Mouse (Mus musculus): ENCODE measurements around the gene Myg1.

Gene Myg1

DNA sequence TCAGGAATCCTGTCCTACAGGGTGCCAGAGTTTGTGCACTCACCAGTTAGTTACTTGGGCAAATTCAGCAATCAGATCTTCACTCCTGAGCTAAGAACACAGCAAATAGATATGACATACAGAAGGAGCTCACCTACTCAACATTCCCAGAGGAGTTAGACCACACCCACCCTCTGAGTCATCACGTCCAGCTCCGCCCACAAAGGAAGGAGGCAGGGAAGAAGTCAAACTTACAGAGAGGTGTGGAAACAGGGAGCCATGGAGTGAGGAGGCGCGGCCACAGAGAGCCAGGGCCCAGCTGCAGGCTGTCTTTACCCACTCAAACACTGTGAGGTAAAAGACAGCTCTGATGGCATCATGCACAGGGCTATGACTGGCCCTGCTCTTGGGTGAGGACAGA is 14.9 kb downstream of the Myg1 start:
- no peak for DNase-seq

DNA sequence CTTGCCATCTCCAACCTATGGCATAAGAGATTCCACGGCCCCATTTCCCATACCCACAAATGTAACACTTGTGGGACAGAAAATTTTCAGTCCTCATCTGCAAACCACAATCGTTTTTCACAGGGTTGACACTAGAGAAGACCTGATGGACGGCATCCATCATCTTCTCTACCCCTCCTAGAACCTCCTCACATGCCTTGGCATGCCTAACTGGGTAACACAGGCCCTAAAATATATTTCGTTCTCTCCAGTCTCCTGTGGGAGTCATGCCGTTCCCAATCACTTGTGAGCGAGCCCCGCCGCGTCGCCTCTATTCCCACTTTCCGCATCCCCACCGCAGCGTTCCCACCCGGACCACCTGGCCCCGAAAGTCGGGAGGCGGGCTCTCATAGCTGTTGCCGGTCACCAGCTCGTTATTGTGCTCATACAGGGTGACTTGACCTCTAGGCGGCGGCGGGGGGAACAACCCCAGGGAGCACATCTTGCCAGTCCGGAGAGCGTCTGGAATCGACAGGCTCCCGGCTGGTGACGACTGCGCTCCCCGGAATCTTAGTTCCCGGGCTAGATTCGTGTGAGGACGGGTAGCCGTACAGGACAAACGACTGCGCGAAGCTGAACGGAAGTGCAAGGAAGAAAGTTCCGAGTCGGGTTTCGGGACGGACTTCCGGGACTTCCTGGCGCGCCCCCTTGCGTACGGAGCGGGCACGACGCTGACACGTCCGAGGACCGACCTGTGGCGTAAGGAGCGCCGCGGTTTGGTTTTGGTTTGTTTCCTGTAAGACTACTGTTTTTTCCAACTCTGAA is 18.8 kb downstream of the Myg1 start, which contains the start of gene Aaas:
TSS of gene Aaas (minus strand) at position 634 of the 804 bp plus-strand sequence.
- peak; percentile 98 for DNase-seq

DNA sequence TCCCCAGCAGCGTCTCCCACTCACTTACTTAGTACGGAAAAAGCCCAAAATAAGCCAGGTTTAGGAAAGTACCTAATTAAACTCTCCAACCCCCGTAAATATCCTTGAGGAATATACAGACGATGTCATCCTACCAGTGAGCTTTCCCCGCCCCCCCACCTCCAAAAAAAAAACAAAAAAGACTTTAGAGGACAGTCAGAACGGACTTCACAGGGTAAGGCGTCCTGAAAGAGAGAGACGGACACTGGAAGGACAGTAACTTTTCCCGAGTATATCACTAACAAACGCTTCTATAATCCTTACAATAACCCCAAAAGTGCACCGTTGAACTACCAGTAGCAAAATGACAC is 19.4 kb downstream of the Myg1 start:
- DNase-seq, result no peak

DNA sequence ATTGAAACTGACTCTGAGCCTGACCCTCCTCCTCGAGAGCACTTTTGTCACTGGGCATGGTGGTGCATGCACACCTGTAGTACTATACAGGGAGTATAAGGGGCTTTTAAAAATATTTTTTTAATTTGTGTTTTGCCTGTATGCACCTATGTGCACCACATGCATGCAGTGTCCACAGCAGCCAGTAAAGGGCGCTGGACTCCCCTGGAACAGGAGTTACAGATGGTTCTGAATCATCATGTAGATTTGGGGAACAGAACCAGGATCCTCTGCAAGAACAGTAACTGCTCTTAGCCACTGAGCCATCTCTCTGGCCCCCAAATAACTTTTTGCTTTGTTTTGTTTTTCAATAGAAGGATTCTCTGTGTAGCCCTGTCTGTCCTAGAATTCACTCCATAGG is 20.7 kb downstream of the Myg1 start:
- no peak for DNase-seq

DNA sequence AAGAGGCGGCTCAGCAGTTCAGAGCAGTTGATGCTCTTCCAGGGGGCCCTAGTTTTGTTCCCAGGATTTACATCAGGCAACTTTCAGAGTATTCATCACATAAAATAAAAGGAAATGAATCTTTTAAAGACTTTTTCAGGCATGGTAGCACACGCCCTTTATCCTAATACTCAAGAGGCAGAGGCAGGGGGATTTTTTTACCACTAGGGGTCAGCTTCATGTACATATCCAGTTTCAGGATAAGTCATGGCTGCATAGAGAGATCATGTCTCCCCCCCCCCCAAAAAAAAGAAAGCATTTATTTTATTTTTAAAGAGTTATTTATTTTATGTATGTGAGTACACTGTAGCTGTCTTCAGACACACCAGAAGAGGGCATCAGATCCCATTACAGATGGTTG is 22.5 kb downstream of the Myg1 start:
- DNase-seq, result no peak

DNA sequence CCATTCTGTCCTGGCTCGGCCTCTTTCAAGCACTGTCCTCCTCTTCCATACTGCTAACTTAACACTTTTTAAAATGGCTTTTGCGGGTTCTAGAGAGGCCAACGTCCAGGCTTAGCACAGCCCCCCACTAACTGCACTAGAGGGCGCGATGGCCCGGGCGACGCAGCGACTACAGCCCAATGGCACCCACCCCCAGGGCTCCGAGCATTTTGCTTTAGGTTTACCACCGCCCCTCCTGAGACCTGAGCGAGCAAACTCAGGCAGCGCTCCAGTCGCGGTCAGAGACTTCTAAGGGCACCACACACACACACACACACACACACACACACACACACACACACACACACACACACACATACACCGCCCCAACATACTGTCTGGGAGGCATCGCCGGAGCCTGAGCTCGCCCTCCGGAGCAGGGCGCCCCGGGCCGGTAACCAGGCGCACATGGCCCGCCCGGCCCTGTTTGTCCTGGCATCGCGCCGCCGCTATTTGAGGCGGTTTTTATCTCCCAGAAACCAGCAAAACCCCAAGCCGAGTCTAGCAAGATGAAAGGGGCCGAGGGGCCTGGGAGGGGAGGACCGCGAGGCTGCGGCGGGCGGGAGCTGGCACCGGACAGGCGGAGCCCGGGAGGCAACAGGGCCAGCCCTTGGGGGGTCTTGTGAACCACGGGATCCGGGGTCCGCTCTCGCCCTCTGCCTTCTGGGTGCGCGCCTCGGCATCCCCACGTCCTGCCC is 23.8 kb downstream of the Myg1 start:
- peak; percentile 76 for DNase-seq

DNA sequence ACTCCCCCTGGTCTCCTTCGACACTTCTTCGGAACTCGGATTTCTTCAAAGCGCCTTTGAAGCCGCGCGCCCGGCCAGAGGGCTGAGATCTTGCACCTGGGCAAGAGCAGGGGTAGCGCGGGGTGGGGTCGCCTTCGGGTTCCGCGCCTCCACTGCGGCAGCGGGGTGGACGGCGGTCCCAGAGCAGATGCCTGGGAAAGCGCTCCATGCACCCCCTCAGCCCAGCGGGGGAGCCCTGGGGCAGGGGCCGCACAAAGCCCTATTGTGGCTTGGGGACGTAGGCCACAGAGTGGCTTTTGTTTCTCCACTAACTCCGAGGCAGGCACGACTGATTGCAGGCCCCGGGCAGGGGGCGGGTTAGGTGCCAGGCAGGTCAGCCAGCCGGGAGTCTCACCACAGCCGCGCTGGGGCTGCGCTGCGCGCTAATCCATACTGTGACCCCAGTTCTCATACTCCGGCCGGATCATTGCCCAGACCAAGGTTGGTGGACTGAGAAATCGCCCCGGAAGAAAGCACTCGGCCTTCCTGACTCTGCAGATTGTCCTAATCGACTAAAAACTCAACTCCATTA is 24.4 kb downstream of the Myg1 start:
- DNase-seq, result peak; percentile 66

DNA sequence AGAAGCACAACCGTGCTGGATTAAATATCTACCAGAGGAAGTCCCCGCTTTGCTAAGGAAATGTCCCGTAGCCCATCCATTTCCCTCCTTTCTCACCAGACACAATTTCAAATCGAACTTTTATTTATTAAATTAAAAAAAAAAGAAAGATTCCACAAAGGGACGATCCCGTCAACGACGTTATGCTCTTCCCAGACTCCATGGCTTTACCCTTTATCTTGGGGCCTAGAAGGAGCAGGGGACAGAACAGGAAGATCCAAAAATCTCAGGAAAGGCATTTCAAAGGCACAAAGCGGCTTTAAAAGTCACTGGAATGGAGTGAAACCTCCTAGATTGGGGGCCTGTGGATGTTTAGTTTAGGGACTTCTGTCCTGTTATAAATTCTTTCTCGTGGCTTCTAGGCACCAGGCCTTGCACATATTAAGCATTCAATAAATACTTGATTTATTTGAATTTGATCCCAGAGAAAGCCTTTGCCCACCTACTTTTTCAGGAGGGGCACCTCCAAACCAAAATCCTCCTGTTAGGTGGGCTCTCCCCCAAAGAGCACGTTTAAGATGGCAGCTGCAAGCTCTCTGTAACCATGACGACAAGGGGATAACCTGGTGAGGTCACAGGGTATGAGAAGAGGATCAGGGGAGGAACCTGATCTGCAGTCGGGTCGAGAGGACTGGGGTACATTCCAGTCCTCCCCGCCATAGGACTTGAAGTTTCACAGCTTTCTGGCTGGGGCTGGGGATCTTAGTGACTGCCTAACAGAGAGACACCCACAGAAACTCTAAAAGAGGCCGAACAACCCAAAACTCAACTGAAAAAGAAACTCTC is 25.2 kb downstream of the Myg1 start:
- DNase-seq, result no peak

DNA sequence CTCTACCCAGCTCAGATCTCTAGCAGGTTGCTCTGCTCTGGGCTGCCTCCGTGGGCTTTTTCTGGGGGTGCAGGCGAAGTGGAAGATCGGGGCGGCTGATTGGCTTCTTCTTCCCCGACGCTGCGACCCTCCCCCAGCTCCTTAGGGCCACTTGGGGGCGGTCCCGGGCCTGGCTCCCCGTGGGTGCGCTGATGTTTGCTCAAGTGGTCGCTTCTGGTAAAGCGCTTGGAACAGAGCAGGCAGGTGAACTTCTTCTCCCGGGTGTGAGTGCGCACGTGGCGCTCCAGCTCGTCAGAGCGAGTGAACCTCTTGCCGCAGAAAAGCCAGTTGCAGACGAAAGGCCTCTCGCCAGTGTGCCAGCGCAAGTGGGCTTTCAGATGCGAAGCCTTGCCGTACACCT is 26.6 kb downstream of the Myg1 start:
- DNase-seq, result no peak

DNA sequence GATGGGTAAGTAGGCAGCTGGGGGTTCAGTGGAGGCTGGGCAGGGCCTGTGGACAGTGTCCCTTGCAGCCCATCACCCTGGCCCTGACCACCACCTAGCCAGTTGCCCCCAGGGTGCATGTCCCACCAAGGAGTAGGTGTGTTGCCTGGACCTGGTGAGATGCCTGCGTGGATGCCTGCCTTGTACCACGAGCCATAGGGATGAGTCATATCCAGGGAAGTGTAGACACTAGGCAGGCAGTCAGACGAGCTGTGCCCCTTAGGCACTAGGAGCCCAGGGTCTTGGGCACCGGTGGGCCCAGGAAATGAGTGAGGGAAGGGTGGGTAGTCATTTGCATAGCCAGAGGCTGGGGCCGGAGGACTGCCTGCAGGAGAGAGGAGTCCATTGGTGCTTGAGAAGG is 27.3 kb downstream of the Myg1 start:
- no peak for DNase-seq

DNA sequence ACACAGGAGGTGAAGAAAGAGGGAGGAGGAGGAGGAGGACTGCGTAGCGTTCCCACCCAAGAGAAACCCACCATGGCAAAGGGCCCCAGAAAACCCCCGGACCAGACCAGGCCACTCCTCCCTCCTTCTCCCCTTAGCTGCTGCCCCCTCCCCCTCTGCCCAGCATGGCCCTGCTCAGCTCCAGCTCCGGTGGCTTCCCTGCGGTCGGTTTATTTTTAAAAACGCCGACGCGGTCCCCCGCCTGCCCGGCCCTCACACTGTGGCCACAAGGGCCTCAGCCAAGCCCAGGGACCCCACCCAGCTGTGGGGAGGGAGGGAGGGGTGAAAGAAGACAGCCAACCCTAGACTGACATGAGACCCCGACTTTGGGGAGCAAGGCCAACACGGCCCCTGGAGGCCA is 31.1 kb downstream of the Myg1 start:
- DNase-seq, result peak; percentile 58

DNA sequence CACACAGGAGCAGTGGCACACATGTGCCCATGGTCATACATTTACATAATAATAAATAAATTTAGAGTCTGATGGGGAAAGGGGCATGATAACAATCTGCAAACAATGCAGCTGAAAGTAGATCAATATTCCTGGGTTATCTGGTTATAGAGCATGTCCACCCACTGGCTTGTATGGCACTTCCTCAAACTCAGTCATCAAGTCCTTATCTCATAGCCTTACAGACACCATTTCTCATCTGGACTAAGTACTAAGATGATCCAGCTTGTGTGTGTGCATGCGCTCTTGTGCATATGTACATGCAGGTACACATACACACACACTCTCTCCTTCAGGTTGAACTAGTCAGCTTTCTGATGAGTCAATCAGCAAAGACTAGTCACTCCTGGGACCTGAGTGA is 33.2 kb downstream of the Myg1 start:
- no peak for DNase-seq

DNA sequence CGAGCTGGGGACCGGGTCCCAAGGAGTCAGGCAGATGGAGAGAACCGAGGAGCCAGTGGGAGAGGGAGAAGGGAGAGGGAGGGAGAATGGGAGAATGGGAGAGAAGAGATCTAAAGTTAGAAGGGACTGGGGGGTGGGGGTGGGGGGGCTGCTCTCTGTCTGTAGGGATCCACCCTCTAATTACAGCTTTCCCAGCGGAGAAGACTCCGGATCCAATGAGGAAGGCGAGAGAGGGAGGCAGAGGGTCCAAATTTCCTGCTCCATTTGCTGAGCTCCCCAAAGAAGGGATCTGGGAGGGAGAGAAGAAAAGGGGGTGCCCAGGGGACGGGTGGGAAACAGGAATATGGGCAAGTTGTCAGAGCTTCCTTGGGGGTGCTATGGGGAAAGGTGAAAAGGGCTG is 34.7 kb downstream of the Myg1 start:
- no peak for DNase-seq

DNA sequence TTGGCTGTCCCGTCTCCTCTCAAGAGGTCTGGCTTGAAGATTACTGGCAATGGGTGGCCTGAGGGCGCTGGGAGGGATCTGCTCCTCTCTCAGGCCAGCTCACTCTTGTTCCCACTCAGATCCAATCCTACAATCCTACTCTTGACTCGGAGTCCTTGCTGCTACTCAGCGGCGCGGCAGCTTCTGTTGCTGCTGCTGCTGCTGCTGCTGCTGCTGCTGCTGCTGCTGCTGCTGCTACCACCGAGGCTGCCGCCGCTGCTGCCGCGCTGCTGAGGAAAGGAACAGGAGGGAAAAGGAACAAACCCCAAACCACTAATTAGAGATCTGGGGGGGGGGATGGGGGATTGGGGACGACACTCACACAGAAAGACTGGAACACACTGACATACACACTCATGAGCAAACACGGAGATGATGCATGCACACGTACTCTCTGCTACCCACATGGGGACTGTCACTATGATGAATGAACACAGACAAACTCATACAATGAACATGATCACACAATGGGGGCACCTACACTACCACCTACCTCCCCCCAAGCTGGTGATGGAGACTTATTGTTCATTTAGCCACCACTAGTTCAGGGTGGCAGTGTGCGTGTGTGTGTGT is 35.3 kb downstream of the Myg1 start, which contains the start of gene Sp7:
TSS of gene Sp7 (minus strand) at position 450 of the 612 bp plus-strand sequence.
- DNase-seq, result no peak

DNA sequence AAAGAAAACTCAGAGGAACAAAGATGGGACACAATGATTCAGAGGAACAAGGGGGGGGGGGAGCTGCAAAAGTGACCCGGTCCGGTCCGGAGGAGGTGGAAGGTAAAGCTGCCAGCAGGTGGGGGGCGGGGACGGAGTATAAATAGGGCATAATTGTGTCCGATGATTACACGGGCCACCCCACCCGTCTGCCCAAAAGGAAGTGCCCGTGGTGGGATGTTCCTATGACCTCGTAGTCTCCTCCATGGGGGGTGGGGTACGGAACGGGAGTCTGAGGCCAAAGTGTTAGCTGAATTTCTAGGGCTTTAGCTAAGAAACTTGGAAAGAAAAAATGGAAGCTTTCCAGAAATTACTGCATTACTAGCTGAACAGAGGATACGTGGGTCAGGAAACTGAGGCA is 38.5 kb downstream of the Myg1 start:
- no peak for DNase-seq

DNA sequence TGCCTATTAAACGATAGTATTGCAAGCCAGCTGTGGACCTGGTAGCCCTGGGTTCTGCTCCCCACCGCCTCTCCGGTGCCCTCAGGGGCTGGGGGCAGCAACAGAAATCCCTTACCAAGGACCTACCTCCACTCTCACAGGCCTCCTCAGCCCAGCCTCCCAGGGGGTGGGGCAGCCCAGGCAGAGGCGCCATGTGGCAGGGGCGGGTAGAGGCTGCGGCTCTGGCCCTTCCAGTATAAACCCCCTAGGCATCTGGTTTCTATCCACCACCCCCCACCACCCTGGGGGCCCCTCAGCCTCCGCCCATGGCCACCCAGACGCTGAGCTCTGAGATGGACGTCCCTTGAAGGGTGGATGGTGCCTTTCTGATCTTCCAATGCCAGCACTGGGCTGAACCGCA is 39.2 kb downstream of the Myg1 start:
- DNase-seq, result no peak

DNA sequence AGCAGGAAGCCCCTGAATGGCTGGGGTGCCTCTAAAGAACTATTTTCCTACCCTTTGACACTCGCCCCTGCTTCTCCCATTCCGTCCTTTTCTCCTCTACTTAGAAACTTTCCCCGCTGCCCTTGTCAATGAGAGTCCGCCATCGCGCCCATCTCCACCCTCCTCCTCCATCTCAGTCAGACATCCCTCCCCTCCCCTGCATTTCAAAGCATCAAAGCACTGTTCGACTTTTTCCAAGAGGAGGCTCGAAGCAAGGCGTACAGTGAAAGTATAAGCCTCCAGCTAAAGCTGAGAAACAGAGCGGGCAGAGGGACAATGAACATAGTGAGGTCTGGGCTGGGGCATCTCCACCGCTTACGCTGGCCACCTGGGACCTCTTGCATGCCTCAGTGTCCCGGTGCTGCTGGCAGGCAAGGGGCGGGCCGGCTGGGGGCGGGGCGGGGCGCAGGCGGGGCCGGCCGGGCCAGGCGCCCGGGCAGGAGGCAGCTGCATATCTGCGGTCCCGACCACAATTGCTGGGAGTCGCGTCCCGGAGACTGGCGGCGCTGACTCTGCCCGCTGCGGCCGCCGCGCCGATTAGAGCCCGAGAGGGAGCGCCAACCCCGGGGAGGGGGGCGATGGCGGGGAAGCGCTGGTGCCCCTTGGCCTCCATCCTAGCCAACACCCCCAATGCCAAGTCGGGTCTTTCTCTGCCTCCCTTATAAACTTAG is 45.1 kb downstream of the Myg1 start:
- DNase-seq, result peak; percentile 82

DNA sequence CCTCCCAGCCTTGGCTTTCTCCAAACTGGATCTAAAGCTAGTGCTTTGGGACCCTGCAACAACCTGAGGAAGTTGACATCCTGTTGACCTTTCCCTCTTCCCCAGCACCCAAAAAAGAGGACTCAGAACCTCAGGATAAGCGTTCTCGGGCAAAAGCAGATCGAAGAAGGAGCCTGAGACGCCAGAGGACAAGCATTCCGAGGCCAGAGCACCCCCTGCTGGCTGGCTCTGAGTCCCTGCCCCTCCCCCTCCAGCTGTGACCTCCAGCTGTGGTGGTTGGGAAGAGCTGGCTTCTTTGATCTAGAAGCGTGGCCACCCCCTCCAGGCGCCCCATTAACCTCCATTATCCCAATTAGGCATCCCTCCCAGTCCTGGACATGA is 45.6 kb downstream of the Myg1 start:
- peak; percentile 96 for DNase-seq

DNA sequence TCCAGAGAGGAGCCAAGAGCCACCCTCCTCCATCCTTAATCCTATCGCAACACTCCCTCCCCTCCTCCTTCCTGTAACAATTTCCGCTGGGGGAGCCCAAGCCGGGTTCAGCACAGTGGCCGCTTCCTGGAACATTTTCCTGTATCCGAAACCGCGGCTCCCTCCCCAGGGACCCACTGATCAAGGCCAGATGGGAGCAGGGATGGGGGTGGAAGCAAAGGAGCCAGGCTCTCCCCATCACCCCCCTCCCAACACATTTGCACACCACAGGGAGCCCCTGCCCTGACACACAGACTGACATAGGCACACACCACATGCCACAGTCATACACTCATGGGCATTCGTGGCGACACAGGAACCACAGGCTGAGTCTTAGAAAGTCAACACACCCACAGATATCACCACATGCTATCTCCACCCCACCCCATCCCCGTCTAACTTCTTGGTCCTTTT is 46.3 kb downstream of the Myg1 start:
- peak; percentile 91 for DNase-seq

DNA sequence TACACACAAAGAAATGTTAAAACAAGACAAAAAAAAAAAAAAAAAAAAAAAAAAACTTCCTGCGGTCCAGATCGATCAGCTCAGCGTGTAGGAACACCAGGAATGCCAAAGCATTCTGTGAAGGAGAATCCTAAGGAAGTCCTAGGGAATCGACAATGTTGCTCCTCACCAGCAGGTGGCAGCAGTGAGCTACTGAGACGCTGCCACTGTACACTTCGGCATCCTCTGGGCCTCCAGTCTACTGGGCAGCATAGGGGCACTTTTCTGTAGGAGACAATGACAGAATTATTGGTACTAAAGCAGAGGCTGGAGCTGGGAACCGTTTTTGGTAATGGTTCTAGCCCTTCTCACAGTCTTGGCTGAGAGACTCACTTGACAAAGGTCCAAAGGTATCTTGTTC is 50.1 kb downstream of the Myg1 start:
- DNase-seq, result peak; percentile 93

DNA sequence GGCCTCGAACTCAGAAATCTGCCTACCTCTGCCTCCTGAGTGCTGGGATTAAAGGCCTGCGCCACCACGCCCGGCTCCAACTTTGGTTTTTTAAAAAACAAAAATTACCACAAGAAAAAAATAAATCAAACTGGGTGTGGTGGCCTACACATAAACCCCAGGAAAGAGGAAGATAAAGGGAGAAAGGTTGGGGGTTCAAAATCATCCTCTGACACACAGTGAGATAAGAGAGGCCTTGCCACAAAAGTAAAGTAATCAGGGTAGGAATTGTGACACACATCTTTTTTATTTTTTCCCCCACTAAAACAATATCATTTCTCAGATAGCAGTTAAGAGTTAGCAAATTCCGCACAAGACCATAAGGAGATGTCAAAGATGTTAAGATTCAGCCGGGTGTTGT is 52.2 kb downstream of the Myg1 start:
- no peak for DNase-seq

DNA sequence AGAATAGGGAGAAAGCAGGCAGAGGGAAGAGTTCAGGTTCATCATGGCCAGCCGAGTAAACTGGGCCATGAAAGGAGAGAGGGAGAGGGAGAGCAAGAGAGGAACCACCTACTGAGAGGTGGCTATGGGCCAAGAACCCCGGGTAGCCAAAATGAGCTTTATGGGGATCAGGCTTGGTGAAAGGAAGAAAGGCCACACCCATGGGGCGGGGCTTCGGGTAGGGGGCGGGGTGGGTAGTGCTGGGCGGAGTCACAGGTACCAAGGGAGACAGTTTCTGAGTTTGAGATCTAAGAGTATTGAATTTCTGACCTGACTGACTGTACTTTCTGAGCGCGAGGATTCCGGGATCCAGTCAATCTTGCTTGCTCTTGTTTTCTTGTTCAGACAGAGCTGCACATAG is 55.1 kb downstream of the Myg1 start:
- DNase-seq, result no peak
